Mouse (Mus musculus): ENCODE measurements around the gene Golga1.

GRCm38 (mm10) chr2:39031611-39032010 lies 33.7 kb downstream of the Golga1 start:
- TF ChIP-seq CTCF (conservative IDR thresholded peaks at IDR 0.05; ENCODE audit: low read length) (no peak), POU5F1 (IDR thresholded peaks at IDR 0.05; ENCODE audit: borderline replicate concordance, low read length) (no peak), NANOG (IDR thresholded peaks at IDR 0.05; ENCODE audit: borderline replicate concordance, low read length) (no peak)
